Mouse (Mus musculus) A20 (cell line): Measurements from ENCODE around the gene Qars.

Source experiments
- DNase-seq: peaks from one replicate; pipeline ENCODE4 v3.0.0-alpha.2; 2011; ENCODE audit warnings: low read depth, low spot score

The Qars gene

DNA sequence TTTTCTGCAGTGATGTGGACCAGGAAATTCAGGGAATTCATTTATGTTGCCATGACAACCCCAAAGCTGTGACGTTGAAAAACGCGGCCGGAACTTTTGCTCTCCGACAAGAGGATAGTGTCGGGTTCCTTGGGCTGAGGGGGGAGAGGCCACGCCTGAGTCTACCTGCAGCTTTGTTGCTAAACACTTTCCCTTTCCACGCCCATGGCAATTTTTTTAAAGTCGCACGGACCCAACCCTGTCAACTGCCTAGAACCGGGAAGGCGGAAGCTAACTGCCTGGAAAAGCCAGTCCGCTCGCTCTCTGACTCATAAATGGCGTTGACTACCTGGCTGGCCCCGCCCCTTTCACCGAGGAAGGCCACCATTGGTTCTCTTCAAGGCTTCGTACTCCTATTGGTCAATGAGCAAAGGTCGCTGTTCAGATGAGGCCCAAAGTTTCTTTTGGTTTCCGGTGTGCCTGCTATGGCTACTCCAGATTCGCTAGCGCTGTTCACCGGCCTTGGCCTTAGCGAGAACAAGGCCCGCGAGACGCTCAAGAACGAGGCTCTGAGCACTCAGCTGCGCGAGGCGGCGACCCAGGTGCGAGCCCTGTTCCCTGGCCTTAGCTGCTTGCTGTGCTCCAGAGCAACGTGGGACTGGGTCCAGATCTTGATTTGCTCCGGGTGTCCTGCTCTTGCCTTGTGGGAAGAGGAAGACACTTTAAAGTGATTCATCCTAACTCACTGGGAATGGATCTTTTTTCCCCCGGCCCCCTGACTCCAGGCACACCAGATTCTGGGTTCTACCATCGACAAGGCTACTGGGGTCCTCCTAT lies at the start of gene Qars:
Gene Qars, plus strand, starts transcription at position 88 of the 816 bp plus-strand sequence.
- DNase-seq = peak; percentile 98

DNA sequence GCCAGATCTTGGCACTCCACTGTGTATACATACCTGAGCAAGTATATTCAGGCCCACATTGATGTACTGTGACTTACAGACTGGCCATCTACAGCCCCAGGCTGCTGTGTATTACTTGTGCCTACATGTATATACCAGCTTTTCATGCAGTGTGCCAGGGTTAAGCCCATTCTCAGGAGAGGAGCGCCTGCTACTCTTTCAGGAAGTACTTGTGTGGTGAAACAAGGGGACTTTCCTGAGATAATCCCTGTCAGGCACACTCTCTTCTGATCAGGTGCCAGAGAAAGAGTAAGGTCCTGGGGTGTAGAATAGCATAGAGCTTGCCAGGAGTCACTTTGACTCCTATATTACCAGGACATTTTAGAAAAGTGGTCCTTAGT lies 47.6 kb upstream of the Qars start:
- DNase-seq = no peak

DNA sequence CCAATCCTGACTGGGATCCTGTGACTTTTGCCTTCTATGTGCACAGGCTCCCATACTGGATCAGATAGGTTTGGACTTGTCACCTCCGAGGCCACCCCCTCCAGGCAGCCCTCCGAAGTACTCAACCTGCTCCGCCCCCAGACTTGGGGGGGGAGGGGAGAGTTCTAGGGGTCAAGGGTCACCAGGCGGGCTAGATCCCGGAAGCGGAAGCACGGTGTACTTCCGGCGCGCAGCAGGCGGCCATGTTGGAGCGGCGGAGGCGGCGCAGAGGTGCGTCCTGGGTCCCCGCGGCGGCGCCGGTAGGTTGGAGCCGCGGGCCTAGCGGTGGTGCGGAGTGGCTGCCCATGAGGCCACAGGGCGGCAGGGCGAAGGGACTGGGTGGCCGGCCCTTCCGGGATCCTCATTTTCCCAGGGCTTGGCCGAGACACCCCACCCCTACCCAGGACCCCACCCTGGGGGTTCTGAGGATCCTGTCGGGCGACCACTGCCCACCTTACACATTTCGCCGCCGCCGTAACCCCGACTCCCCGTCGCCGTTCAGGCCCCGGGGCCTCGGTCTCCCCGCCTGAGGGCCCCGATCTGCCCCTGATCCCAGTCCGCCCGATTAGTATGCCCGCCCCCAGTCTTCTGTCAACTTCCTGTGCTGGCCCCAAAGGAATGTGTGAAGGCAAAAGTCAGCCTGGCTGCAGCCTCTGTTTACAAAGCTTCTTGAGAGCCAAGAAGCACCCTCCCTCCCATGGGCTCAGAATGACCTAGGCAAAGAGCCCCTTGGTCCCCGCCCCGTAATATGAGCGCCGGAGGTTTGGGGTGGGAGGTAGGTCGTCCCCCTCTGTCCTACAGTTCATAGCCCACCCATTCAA lies 47.0 kb upstream of the Qars start, which contains the start of gene Ccdc71:
Gene Ccdc71, plus strand, starts transcription at position 209 of the 860 bp plus-strand sequence.
- DNase-seq = peak; percentile 92

DNA sequence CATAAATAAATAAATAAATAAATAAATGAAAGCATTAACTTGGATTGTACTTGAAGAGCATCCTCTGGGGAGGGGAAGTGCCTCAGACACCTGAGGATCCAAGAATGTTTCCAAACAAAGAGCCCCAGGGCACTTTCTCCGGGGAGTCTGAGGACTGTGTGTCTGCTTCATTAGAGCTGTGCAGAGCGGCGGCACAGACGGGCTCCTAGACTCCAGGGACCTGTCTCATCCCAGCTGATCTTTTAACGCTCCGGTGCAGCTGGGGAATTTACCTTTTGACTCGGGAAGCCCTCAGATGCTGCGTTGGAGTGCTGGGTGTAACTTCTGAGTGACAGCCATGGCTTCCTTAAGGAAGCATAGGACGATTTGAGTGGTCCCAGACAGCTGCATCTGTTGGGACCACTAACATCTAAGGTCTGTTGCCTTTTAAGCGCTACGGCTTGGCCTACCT lies 46.3 kb upstream of the Qars start, which contains the start of gene Klhdc8b:
Gene Klhdc8b, minus strand, starts transcription at position 401 of the 451 bp plus-strand sequence.
- no peak for DNase-seq

DNA sequence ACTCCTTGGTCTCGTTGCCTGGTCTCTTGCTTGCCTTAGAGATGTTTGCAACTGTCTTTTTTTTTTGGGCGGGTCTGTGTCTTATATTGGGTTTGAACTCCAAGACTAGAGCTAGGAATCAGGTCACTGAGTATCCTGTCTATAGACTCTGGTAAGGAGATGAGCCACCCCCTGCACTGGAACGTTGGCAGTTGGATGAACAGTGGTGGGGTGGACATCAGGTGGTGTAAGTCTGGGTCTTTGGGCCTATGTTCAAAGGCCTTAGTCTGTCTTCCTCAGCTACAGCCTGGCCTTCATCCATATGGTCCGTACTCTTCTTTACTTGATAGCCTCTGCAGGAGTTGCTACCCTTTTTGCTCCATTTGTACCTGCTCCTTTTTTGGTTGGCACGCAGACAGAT lies 45.8 kb upstream of the Qars start:
- DNase-seq = no peak

DNA sequence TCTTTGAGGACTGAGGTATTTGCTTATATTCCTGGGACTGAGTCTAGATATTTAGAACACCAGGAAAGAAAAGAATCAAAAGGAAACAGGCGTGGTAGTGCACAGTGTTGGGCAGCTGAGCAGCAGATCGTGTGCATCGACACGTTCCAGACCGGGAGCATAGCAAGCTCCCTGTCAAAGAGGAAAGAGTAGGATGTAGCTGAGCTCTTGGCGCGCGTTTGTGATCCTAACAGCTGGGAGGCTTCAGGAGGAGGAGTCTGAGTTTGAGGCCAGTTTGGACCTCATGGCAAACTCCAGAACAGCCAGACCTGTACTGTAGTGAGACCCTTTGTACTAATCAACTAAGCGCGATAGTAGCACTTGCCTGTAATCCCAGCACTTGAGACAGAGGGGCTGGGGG lies 45.3 kb upstream of the Qars start:
- no peak for DNase-seq

DNA sequence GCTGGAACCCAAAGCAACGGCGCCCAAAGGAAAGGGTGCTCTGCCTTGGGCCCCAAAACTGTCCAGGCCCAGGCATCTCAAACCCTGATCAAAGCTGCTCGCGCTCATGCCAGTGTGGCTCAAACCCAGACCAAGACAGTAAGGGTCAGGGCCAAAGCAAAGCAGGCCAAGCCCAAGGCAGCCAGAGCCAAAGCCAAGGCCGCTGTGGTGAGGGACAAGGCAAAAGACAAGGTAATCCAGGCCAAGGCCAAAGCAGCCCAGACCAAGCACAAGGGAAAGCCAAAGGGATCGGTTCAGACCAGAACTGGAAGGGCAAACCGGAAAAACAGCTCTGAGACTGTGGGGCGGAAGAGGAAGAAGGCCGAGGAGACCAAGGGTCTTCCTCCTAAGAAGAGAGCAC lies 43.8 kb upstream of the Qars start:
- no peak for DNase-seq

DNA sequence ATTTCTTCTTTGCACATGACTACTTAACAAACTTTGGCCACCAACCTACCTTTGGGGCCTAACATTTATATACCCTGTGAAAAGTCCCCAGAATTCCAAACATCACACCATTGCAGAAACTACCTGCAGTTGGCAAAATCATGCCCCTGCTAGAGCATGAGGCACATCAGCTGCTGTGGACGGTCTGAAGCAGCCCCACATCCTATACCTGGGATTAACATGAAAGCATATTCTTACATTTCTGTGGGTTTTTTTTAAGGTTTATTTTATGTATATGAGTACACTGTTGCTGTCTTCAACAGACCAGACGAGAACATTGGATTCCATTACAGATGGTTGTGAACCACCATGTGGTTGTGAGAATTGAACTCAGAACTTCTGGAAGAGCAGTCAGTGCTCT lies 41.3 kb upstream of the Qars start:
- DNase-seq = no peak

DNA sequence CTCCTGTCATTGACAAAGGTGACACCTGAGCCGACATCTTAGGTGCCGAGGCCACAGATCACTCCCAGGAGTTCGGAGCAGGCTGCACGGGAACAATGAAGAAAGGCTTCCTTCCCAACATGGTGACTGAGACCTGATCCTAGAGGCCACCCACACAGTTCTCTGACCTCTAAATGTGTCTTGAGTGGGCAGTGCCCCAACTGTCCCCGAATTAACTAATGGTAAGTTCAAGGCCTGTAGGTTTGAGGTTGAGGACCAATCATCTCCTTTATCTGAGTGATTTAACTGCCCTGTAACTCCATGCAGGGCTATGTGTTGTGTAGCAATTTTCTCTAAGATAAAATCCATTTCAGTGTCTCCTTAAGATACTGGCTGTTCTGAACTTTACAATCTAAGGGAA lies 38.1 kb upstream of the Qars start:
- no peak for DNase-seq

DNA sequence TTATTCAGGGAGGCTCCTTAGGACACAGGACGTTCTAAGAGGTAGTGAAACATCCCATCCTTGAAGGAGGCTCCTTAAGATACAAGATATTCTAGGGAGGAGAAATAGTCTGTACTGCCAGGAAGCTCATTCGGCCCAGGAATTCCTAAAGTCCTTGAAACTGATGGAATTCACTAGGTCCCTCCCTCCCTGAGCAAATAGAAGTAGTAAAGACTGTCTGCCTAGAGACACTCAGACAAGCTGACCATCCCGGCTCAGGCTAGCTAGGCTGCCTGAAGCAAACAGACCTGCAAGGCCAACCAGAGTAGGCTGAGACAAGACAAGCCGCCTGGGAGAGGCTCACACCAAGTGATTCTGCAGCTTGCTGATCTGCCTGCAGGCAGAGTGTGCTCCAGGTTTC lies 37.7 kb upstream of the Qars start:
- DNase-seq = no peak

DNA sequence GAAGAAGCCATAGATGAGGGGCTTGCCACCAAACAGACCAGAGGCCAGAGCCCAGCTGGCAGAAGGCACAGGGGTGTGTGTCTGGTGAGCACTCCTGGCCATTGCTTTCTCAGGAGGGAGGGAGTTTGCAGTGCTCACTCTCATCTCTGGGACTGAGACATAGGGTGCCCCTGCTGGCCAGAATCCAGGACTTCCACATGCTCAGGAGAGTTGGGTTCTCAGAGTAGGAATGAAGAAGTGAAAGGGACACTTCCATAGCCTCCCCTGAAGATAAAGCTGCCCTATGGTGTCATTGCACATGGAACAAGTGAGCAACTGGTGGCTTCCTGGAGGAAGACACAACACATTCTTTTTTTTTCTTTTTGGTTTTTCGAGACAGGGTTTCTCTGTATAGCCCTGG lies 33.0 kb upstream of the Qars start:
- DNase-seq = no peak

DNA sequence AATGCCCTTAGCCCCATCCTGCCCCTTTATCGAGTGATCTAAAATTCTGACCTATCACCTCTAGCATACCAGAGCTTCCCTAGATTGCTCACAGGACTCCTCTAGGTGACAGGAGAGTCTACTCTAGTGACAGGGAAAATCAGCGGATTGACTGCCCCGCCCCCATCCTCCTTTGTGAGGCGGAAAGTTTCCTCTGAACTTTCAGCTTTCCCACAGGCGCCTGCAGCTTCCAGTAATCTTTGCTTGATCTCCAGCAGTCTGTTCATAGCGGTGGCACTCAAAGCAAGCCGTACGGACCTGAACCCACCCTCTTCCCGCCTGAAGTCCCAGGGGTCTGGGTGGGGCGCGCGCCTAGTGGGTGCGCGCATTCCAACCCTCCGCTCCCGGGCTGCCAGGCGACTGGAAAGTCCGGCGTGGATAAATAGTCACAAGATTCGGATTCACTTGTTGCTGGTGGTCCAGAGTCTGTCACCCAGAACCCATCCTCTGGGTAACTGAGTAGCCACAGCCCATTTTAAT lies 28.8 kb upstream of the Qars start:
- DNase-seq = no peak

DNA sequence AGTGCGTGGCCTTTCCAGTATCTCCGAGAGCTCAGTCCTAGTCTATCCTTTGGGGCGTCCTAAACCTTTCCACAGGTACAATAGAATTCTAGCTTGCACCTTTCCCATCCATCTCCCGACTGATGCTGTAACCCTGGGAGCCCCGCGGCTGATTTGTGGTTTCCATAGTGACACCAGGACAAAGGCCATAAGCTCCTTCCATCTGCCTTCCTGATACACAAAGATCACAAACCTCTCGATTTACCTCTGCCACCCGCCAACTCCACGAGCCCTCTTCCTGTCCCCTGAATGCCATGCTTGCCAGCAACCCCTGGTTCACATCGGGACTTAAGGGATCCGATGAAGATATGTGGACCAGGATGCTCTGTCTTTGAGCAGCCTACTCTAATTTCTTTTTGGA lies 28.3 kb upstream of the Qars start:
- no peak for DNase-seq

DNA sequence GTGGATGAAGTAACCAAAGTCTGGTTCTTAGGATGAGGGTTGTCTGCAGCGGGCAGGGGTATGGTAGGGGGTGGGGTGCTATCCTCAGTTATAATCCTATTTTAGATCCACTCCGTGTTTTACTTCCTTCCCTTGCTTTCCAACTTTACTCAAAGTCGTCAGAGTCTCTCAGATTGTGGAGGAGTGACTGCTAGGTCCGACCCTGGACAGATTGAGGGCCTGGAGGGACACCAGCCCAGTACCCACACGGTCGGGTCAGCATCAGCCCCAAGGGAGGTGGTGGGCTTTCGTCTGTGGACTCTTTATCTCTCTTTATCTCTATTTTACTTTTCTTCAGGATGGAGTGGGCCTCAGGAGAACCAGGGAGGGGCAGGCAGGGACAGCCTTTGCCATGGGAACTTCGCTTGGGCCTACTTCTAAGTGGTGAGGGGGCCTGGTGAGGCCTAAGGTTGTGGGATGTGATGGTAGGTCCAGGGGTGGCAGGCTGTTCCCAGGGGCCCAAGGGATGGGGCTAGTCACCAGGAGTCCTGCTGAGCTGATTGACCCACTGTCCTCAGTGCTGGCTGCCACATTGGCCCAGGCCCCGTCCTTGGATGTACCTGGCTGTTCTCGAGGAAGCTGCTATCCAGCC lies 27.7 kb upstream of the Qars start, which contains the start of gene Lamb2:
Gene Lamb2, plus strand, starts transcription at position 16 of the 631 bp plus-strand sequence.
- no peak for DNase-seq

DNA sequence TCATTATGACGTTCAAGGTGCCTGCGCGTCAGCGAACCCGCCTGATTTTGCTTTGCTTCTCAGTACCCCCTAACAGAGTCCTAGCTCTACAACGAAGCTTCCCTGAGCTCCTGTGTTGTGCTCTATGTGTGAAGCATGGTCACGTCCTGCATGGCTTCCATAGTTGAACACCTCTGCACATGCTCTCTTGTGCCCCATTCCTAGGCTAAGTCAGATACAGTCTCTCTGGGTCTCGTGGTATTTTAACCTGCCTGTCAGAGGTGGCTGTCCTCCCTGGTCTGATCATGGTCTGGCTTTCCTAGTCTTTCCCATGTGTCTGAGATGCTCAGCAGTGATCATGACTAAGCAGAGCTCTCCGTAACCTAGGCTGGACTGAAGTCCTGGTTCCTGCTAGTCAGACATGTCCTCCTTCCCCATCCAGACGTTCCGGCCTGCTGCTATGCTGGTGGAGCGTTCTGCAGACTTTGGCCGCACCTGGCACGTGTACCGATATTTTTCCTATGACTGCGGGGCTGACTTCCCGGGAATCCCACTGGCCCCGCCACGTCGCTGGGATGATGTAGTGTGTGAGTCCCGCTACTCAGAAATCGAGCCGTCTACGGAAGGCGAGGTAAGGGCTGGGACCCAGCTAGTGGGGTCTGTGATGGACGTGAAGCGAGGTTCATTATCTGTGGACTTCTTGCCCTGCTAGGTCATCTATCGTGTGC lies 26.5 kb upstream of the Qars start:
- DNase-seq = no peak

DNA sequence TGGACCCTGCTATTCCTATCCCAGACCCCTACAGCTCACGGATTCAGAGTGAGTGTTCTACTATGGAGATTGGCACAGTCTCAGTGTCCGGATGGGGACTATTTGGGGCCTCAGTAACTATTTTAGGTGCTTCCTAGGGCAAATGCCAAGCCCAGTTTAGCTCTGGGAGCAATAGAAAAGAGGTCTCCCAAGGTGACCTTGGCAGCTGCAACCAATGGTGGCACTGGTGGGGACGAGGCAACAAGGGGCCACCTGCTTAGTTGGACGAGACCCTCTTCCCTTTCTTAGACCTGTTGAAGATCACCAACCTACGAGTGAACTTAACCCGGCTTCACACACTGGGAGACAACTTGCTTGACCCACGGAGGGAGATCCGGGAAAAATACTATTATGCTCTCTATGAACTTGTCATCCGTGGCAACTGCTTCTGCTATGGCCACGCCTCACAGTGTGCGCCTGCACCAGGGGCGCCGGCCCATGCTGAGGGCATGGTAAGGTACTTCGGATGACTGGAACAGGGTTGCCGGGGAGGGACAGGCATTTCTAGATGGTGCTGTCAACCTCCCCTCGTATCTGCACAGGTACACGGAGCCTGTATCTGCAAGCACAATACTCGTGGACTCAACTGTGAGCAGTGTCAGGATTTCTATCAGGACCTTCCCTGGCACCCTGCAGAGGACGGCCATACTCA lies 25.8 kb upstream of the Qars start:
- no peak for DNase-seq

DNA sequence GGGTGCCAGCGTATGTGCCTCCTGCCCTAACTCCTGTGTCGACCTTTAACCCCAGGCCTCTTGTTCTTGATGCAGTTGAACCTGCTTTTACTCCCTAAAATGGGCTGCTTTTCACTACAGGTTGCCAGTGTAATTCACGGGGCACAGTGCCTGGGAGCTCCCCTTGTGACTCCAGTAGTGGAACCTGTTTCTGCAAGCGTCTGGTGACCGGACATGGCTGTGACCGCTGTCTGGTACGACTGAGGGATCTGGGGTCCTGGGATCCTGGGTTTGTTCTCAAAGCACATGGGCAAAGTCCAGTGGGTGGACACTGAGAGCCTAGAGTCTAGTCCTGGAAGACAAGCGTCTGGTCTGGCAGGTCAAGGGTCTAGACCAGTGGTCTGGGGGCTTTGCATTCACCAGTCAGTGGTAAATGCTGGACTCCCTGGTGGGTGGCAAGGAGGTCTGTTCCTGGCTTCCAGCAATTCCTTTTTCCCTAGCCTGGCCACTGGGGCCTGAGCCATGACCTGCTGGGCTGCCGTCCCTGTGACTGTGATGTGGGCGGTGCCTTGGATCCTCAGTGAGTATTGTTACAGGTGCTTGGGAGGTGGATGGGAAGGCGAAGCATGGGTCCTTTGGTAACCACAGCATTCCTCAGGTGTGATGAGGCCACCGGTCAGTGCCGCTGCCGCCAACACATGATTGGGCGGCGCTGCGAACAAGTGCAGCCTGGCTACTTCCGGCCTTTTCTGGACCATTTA lies 24.3 kb upstream of the Qars start:
- no peak for DNase-seq

DNA sequence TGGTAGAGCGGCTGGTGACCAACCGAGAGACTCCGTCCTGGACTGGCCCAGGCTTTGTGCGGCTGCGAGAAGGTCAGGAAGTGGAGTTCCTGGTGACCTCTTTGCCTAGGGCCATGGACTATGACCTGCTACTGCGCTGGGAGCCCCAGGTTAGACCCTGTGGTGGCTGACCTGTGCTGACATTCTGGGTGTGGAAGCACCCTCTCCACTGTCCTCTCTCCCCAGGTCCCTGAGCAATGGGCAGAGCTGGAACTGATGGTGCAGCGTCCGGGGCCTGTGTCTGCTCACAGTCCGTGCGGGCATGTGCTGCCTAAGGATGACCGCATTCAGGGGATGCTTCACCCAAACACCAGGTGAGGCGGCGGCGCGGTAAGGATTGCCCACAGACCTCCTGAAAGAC lies 23.5 kb upstream of the Qars start:
- no peak for DNase-seq

DNA sequence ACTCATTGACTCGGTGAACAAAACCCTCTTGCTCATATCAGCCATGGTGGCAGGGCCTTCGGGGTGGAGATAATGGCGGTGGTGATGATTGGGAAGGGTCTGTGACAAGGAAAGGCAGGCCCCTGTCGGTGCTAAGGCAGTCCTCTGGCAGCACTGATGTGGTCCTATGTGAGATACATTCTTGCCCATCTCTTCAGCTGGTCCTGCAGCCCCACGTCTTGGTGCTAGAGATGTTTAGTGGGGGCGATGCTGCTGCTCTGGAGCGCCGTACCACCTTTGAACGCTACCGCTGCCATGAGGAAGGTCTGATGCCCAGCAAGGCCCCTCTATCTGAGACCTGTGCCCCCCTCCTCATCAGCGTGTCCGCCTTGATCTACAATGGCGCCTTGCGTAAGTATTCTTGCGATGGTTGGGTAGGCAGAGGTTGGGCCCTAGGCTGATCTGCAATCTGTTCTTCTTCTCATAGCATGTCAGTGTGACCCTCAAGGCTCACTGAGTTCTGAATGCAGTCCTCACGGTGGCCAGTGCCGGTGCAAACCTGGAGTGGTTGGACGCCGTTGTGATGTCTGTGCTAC lies 22.1 kb upstream of the Qars start:
- no peak for DNase-seq
